Mouse (Mus musculus): ENCODE data around the gene Btbd35f23. TPM values are rescaled to one million over a fixed set of nuclear protein-coding genes. Genes with fewer than 3 reads are reported as not detected.
"Not testable (repeated sequence)": the region's sequence is repeated elsewhere in the genome, so short reads cannot be mapped to it uniquely, and the experiment has no call there.

Btbd35f23 gene
- not detected in 2 replicates for polyA plus RNA-seq (2015; fragmentation: Nextera tagmentation; extraction: Ambion mirVana)

- ATAC-seq (ENCODE audit: insufficient number of reproducible peaks, low FRiP score, low TSS enrichment, low read depth) = not testable (repeated sequence)
- WGBS = 63% methylated on average over 2 of the region's 2 CpGs
These were observed at the start of gene Btbd35f23 for GRCm38 (mm10) chrX:3076575-3076974. TSS of gene Btbd35f23 (plus strand) at chrX:3076875.

More at GRCm38 (mm10) chrX:3076575-3076974, at the start of gene Btbd35f23:
- not testable (repeated sequence) for H3K4me2 ChIP-seq (replicated peaks); H3K27ac ChIP-seq (replicated peaks); H3K9me3 ChIP-seq (replicated peaks); H3K27me3 ChIP-seq; H3K36me3 ChIP-seq; H3K9ac ChIP-seq; H3K4me1 ChIP-seq; H3K4me3 ChIP-seq (replicated peaks)

Other genes with a start within 250 kb of the Btbd35f23 start
- not detected in 2 replicates for gene Btbd35f24, start 119.0 kb downstream of the Btbd35f23 start, polyA plus RNA-seq (2015; fragmentation: Nextera tagmentation; extraction: Ambion mirVana)

All from embryonic facial prominence, embryonic 15.5 days (tissue).